Mouse (Mus musculus) urinary bladder, adult 18-20 months (tissue): ENCODE data around the gene Adam1a.

Experiments
- DNase-seq, 2 experiments: peaks; one replicate each; pipeline ENCODE4 v3.0.0; 2022; ENCODE audit warnings: low spot score in 2 of 2, mixed read lengths in 2 of 2

Adam1a gene

GRCm38 (mm10) chr5:121493305-121493704, 52.0 kb downstream of the Adam1a start:
- DNase-seq, result no peak

GRCm38 (mm10) chr5:121484801-121485200, 60.5 kb downstream of the Adam1a start:
- DNase-seq, result no peak

GRCm38 (mm10) chr5:121477680-121478079, 67.6 kb downstream of the Adam1a start:
- no peak for DNase-seq

GRCm38 (mm10) chr5:121476040-121476439, 69.2 kb downstream of the Adam1a start:
- no peak for DNase-seq

- DNase-seq, result peak in 1 of 2 experiments; percentile 50
These were observed 70.7 kb downstream of the Adam1a start for GRCm38 (mm10) chr5:121474610-121475009.

- DNase-seq, result no peak
These were observed 72.9 kb downstream of the Adam1a start for GRCm38 (mm10) chr5:121472411-121472810.

- DNase-seq, result no peak
These were observed 75.7 kb downstream of the Adam1a start for GRCm38 (mm10) chr5:121469566-121469965.
